Comparison of ENCODE assay signal across 8 mouse cellular contexts in the genomic region with DNA sequence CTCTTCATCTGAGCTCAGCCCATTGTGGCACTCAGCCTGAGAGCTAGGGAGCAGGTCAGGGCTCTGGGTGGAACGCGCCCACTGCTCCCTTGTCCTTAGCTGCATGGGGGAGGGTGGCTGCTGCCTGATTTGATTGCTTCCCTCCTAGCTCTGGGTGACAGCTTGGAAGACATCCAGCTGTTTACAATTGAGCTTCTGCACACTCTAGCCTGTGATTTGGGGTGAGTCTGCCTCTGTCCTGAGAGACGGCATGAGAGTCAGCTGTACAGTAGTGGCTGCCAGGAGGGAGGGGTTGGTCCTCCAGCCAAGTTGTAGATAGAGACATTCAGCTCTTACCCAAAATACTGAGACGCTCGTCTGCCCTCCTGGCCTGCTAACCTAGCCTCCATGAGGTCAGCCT. TPM values are rescaled to one million over a fixed set of nuclear protein-coding genes. Genes with fewer than 3 reads are reported as not detected.
DNase-seq lines count a peak whose midpoint lies in the region; ATAC-seq and TF ChIP-seq lines count a peak whose summit lies in the region.

No protein-coding gene starts in this region.

- peak; percentile 61 to 83 for DNase-seq in adrenal gland, adult (ENCODE audit: inconsistent age in 2 of 2, low spot score in 1 of 2)
- no peak for DNase-seq in adrenal gland, adult 18-20 months (ENCODE audit: low spot score in 2 of 2)
- peak; percentile 62 to 75 for DNase-seq in adrenal gland, postnatal 36 days
- DNase-seq in gastrocnemius, postnatal 14 days, result peak; percentile 75
- DNase-seq in hindbrain, postnatal 0 days (ENCODE audit: low spot score), result peak; percentile 87
- DNase-seq in left cerebral cortex, postnatal 25 days (ENCODE audit: low spot score in 2 of 2), result peak; percentile 50 to 62

- H3K27me3 ChIP-seq in hindbrain, postnatal 0 days (ENCODE audit: insufficient read depth, low read length), result no peaks in the 10 kb centered on the region
- no peaks in the 10 kb centered on the region for H3K27me3 ChIP-seq in midbrain, embryonic 12.5 days

- peak overlapping the region; percentile 31; the same call in 1 of the 2 replicates for H3K4me2 ChIP-seq in hindbrain, postnatal 0 days (ENCODE audit: low read depth, low read length)
- peak overlapping the region; percentile 30 for H3K4me2 ChIP-seq in midbrain, embryonic 12.5 days (replicated peaks)

- intact Hi-C loops in gastrocnemius, postnatal 14 days (cut with DNase I; ENCODE audit: low total_unique reads), result no loop called here
- intact Hi-C loops in left cerebral cortex, postnatal 25 days (cut with DNase I), result no loop called here

- peak overlapping the region; percentile 81 for H3K27ac ChIP-seq in hindbrain, postnatal 0 days
- peak overlapping the region; percentile 81 for H3K27ac ChIP-seq in midbrain, embryonic 12.5 days (replicated peaks)

- no peak for TF ChIP-seq CTCF in hindbrain, postnatal 0 days (IDR thresholded peaks at IDR 0.05; ENCODE audit: low read depth)

- H3K4me3 ChIP-seq in hindbrain, postnatal 0 days (ENCODE audit: low read length), result no peak overlapping the region
- H3K4me3 ChIP-seq in midbrain, embryonic 12.5 days, result 0 out of 2 replicates have a peak overlapping the region, but pooled peaks have one; percentile 3

- H3K36me3 ChIP-seq in hindbrain, postnatal 0 days (ENCODE audit: insufficient read depth, low read length), result no peaks in the 10 kb centered on the region
- H3K36me3 ChIP-seq in midbrain, embryonic 12.5 days, result peaks cover 15% of the 10 kb centered on the region; the same call in 1 of the 2 replicates

- WGBS in hindbrain, postnatal 0 days, result 11% methylated on average over 5 of the region's 5 CpGs
- 22% methylated on average over 5 of the region's 5 CpGs for WGBS in midbrain, embryonic 12.5 days

- peaks cover 75% of the 10 kb centered on the region for H3K4me1 ChIP-seq in hindbrain, postnatal 0 days (ENCODE audit: insufficient read depth, low read length)
- H3K4me1 ChIP-seq in midbrain, embryonic 12.5 days, result peaks cover 89% of the 10 kb centered on the region

- H3K9ac ChIP-seq in hindbrain, postnatal 0 days (replicated peaks; ENCODE audit: low read length), result peak overlapping the region; percentile 17; the same call in 1 of the 2 replicates
- H3K9ac ChIP-seq in midbrain, embryonic 12.5 days (replicated peaks), result peak overlapping the region; percentile 43

- H3K9me3 ChIP-seq in hindbrain, postnatal 0 days (ENCODE audit: low read length), result no peaks in the 10 kb centered on the region
- H3K9me3 ChIP-seq in midbrain, embryonic 12.5 days, result no peaks in the 10 kb centered on the region

- peak; percentile 89 for ATAC-seq in hindbrain, postnatal 0 days
- ATAC-seq in midbrain, embryonic 12.5 days (ENCODE audit: low FRiP score, low read depth), result no peak
- ATAC-seq in CD4-positive, CD25-positive, alpha-beta regulatory T cell, adult 4 months, result no peak

RNA-seq across cellular contexts. Expression of gene A3galt2, which starts 20.9 kb away (rescaled TPM):
- total RNA-seq in adrenal gland, adult 18-20 months (2021), result under 1 TPM; 0.17 to 0.42 TPM
- total RNA-seq in adrenal gland, postnatal 36 days (2021), result under 1 TPM; 0.16 to 0.30 TPM
- under 1 TPM; 0.06 to 0.18 TPM for total RNA-seq in gastrocnemius, postnatal 14 days (2021)
- 0.47 and 1.1 TPM in 2 replicates for total RNA-seq in hindbrain, postnatal 0 days (2014; rRNA removed)
- polyA plus RNA-seq in hindbrain, postnatal 0 days (2015; fragmentation: Nextera tagmentation; extraction: Ambion mirVana), result 0.10 TPM in 2 replicates
- under 1 TPM; 0.25 to 0.32 TPM for total RNA-seq in left cerebral cortex, postnatal 25 days (2021)
- polyA plus RNA-seq in midbrain, embryonic 12.5 days (2016; fragmentation: Nextera tagmentation; extraction: Ambion mirVana), result 0.56 and 0.59 TPM in 2 replicates
- under 1 TPM; 0.18 to 0.22 TPM for polyA plus RNA-seq in CD4-positive, CD25-positive, alpha-beta regulatory T cell, adult 4 months (2017; shearing (Covaris generic))

Comparison
In these comparisons a context has a peak if more than half of its experiments do, and no peak if none do; other contexts are left out.
1. DNase-seq: peak in adrenal gland, adult (2 of 2), adrenal gland, postnatal 36 days (2 of 2), gastrocnemius, postnatal 14 days (single experiment), hindbrain, postnatal 0 days (single experiment) and left cerebral cortex, postnatal 25 days (2 of 2); none in adrenal gland, adult 18-20 months (0 of 2).